Mouse (Mus musculus): ENCODE results near the gene Tor2a. TPM values are rescaled to one million over a fixed set of nuclear protein-coding genes. Genes with fewer than 3 reads are reported as not detected.

The Tor2a gene
- polyA plus RNA-seq, 1 experiment from 2014 or later: 46.6 TPM

GRCm38 (mm10) chr2:32775359-32776074 is 18.5 kb downstream of the Tor2a start, which contains the start of the genes Ttc16 and Ptrh1:
Ttc16 (minus strand) TSS chr2:32775633.
Ptrh1 (plus strand) TSS chr2:32775786.
- H3K4me3 ChIP-seq (ENCODE audit: low read depth, low read length): peak within 1 kb of the TSS; percentile 63
- no peaks in the 10 kb centered on the region; the same call in 1 of the 2 replicates for H3K27me3 ChIP-seq (ENCODE audit: control insufficient read depth, insufficient read depth, low read length)
- ATAC-seq (replicated peaks; ENCODE audit: insufficient number of reproducible peaks, low FRiP score, low TSS enrichment): peak; percentile 94
- H3K4me2 ChIP-seq: peak within 1 kb of the TSS; percentile 93
- H3K4me1 ChIP-seq (ENCODE audit: control insufficient read depth, insufficient read depth, low read length): peaks cover 11% of the 10 kb centered on the region
- WGBS (ENCODE audit: insufficient replicate concordance): under 1% methylated on average over 46 of the region's 46 CpGs
- peak within 1 kb of the TSS; percentile 70 for H3K9ac ChIP-seq (ENCODE audit: low read depth, low read length)
- H3K27ac ChIP-seq (ENCODE audit: low read depth, low read length): peak within 1 kb of the TSS; percentile 75
- no peaks in the 10 kb centered on the region for H3K9me3 ChIP-seq (replicated peaks; ENCODE audit: control insufficient read depth, low read length)
- no peaks in the 10 kb centered on the region for H3K36me3 ChIP-seq (ENCODE audit: control insufficient read depth, insufficient read depth, low read length)

DNA sequence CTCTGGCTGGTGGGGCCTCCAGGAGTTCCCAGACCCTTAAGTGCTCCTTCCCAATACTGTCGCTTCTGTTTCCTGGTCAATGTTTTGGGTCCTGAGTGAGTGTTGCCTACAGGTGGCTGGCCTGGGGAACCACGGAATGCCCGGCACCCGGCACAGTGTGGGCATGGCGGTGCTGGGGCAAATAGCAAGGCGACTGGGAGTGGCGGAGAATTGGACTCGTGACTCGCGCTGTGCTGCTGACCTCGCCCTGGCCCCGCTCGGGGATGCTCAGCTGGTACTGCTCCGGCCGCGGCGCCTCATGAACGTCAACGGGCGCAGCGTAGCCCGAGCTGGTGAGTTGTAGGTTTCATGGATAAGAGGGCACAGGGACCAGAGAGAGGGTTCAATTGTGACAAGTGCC is 19.2 kb downstream of the Tor2a start:
- 26% methylated on average over 22 of the region's 22 CpGs for WGBS (ENCODE audit: insufficient replicate concordance)
- Histone ChIP-seq H3K9ac (ENCODE audit: low read depth, low read length) (peak overlapping the region; percentile 70; the same call in 1 of the 2 replicates), H3K4me3 (ENCODE audit: low read depth, low read length) (peak overlapping the region; percentile 63), H3K9me3 (replicated peaks; ENCODE audit: control insufficient read depth, low read length) (no peaks in the 10 kb centered on the region), H3K36me3 (ENCODE audit: control insufficient read depth, insufficient read depth, low read length) (no peaks in the 10 kb centered on the region), H3K4me2 (peak overlapping the region; percentile 93), H3K4me1 (ENCODE audit: control insufficient read depth, insufficient read depth, low read length) (peaks cover 11% of the 10 kb centered on the region), H3K27ac (ENCODE audit: low read depth, low read length) (no peak overlapping the region), H3K27me3 (ENCODE audit: control insufficient read depth, insufficient read depth, low read length) (no peaks in the 10 kb centered on the region; the same call in 1 of the 2 replicates)
- ATAC-seq (replicated peaks; ENCODE audit: insufficient number of reproducible peaks, low FRiP score, low TSS enrichment): no peak

- ATAC-seq (replicated peaks; ENCODE audit: insufficient number of reproducible peaks, low FRiP score, low TSS enrichment): no peak
- Histone ChIP-seq H3K9me3 (replicated peaks; ENCODE audit: control insufficient read depth, low read length) (no peaks in the 10 kb centered on the region), H3K36me3 (ENCODE audit: control insufficient read depth, insufficient read depth, low read length) (no peaks in the 10 kb centered on the region), H3K4me1 (ENCODE audit: control insufficient read depth, insufficient read depth, low read length) (peaks cover 6% of the 10 kb centered on the region), H3K27me3 (ENCODE audit: control insufficient read depth, insufficient read depth, low read length) (no peaks in the 10 kb centered on the region; the same call in 1 of the 2 replicates), H3K4me3 (ENCODE audit: low read depth, low read length) (no peak overlapping the region), H3K27ac (ENCODE audit: low read depth, low read length) (no peak overlapping the region), H3K4me2 (no peak overlapping the region), H3K9ac (ENCODE audit: low read depth, low read length) (no peak overlapping the region)
- 91% methylated on average over 6 of the region's 6 CpGs for WGBS (ENCODE audit: insufficient replicate concordance)
Observed at GRCm38 (mm10) chr2:32778081-32778480, 21.0 kb downstream of the Tor2a start.

GRCm38 (mm10) chr2:32779131-32779530 is 22.1 kb downstream of the Tor2a start:
- Histone ChIP-seq H3K4me3 (ENCODE audit: low read depth, low read length) (no peak overlapping the region), H3K9ac (ENCODE audit: low read depth, low read length) (no peak overlapping the region), H3K27ac (ENCODE audit: low read depth, low read length) (no peak overlapping the region), H3K4me1 (ENCODE audit: control insufficient read depth, insufficient read depth, low read length) (peaks cover 8% of the 10 kb centered on the region), H3K4me2 (no peak overlapping the region), H3K9me3 (replicated peaks; ENCODE audit: control insufficient read depth, low read length) (no peaks in the 10 kb centered on the region), H3K36me3 (ENCODE audit: control insufficient read depth, insufficient read depth, low read length) (no peaks in the 10 kb centered on the region), H3K27me3 (ENCODE audit: control insufficient read depth, insufficient read depth, low read length) (no peaks in the 10 kb centered on the region)
- WGBS (ENCODE audit: insufficient replicate concordance): 17% methylated on average over 8 of the region's 8 CpGs
- no peak for ATAC-seq (replicated peaks; ENCODE audit: insufficient number of reproducible peaks, low FRiP score, low TSS enrichment)

DNA sequence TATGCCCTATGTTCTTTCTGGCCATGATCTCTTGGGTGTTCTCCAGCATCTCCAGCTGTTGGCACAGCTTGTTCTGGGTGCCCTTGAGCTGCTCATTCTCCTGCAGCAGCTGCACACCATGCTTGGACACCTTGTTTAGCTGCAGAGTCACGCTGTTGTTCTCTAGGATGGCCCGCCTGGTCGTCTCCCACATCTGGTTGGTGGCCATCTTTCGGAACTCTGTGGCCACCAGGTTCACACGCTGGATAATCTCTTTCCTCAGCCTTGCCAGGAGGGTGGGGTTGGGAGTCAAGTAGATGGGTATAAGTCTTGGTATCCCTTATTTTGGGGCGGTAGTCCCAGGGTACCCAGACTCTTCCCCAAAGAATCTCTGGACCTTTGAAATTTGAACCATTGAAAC is 22.7 kb downstream of the Tor2a start:
- no peak overlapping the region for H3K9ac ChIP-seq (ENCODE audit: low read depth, low read length)
- no peak overlapping the region for H3K4me2 ChIP-seq
- 85% methylated on average over 6 of the region's 6 CpGs for WGBS (ENCODE audit: insufficient replicate concordance)
- no peak overlapping the region for H3K27ac ChIP-seq (ENCODE audit: low read depth, low read length)
- no peak overlapping the region for H3K4me3 ChIP-seq (ENCODE audit: low read depth, low read length)
- peaks cover 9% of the 10 kb centered on the region for H3K4me1 ChIP-seq (ENCODE audit: control insufficient read depth, insufficient read depth, low read length)
- no peaks in the 10 kb centered on the region for H3K27me3 ChIP-seq (ENCODE audit: control insufficient read depth, insufficient read depth, low read length)
- ATAC-seq (replicated peaks; ENCODE audit: insufficient number of reproducible peaks, low FRiP score, low TSS enrichment): no peak
- no peaks in the 10 kb centered on the region for H3K9me3 ChIP-seq (replicated peaks; ENCODE audit: control insufficient read depth, low read length)
- no peaks in the 10 kb centered on the region for H3K36me3 ChIP-seq (ENCODE audit: control insufficient read depth, insufficient read depth, low read length)

DNA sequence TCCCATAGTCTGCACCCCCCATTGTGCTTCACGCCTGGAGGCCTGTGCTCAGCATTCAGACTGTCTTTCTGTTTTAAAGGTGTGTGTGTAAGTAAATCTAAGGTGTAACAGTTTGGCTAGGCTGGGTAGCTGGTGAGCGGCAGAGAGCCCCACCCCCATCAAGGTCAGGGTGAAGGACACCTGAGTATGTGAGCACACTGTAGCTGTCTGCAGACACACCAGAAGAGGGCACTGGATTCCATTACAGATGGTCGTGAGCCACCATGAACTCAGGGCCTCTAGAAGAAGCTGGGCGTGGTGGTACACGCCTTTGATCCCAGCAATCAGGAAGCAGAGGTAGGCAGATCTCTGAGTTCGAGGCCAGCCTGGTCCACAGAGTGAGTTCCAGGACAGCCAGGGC is 24.7 kb downstream of the Tor2a start:
- Histone ChIP-seq H3K4me2 (no peak overlapping the region), H3K27ac (ENCODE audit: low read depth, low read length) (no peak overlapping the region), H3K4me1 (ENCODE audit: control insufficient read depth, insufficient read depth, low read length) (peaks cover 3% of the 10 kb centered on the region; the same call in 1 of the 2 replicates), H3K9ac (ENCODE audit: low read depth, low read length) (no peak overlapping the region), H3K4me3 (ENCODE audit: low read depth, low read length) (no peak overlapping the region), H3K36me3 (ENCODE audit: control insufficient read depth, insufficient read depth, low read length) (no peaks in the 10 kb centered on the region), H3K9me3 (replicated peaks; ENCODE audit: control insufficient read depth, low read length) (no peaks in the 10 kb centered on the region), H3K27me3 (ENCODE audit: control insufficient read depth, insufficient read depth, low read length) (no peaks in the 10 kb centered on the region)
- no peak for ATAC-seq (replicated peaks; ENCODE audit: insufficient number of reproducible peaks, low FRiP score, low TSS enrichment)
- WGBS (ENCODE audit: insufficient replicate concordance): 72% methylated on average over 6 of the region's 6 CpGs

DNA sequence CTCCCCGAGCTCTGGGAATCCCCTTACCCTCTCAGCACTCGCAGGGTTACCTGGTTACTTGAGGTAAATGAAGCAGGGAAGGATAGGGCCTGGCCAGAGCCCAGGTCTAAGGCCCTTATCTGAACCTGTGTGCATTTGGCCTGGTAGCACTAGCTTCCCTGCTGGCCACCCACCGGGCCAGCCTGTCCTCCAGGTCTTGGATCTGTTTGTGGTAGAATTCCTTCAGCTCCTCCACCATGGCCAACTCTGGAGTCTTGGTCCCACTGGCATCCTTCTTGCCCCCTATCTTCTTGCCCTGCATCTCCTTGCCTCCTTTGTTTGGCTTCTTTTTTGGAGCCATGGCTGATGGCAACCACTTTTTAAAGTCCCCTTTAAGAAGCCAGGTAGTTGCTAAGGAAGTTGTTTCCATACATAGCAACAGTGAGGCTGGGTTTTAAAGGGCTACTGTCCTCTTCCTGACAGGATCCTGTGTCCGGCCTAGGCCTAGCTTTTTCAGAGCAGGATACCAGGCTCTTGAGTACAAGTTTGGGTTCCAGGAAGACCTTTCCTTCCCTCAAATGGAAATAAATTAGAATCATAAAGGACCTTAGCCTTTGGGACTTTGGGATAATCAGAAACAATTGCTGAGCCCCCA is 27.1 kb downstream of the Tor2a start, which contains the start of gene Cfap157:
Gene Cfap157 (minus strand): TSS at position 381 of the 634 bp plus-strand sequence.
- WGBS (ENCODE audit: insufficient replicate concordance): 46% methylated on average over 4 of the region's 4 CpGs
- H3K4me1 ChIP-seq (ENCODE audit: control insufficient read depth, insufficient read depth, low read length): peaks cover 6% of the 10 kb centered on the region; the same call in 1 of the 2 replicates
- no peaks in the 10 kb centered on the region for H3K27me3 ChIP-seq (ENCODE audit: control insufficient read depth, insufficient read depth, low read length)
- H3K4me3 ChIP-seq (ENCODE audit: low read depth, low read length): no peak within 1 kb of the TSS
- H3K9ac ChIP-seq (ENCODE audit: low read depth, low read length): no peak within 1 kb of the TSS
- H3K36me3 ChIP-seq (ENCODE audit: control insufficient read depth, insufficient read depth, low read length): no peaks in the 10 kb centered on the region
- H3K27ac ChIP-seq (ENCODE audit: low read depth, low read length): no peak within 1 kb of the TSS
- H3K4me2 ChIP-seq: peak within 1 kb of the TSS; percentile 35; the same call in 1 of the 2 replicates
- no peaks in the 10 kb centered on the region for H3K9me3 ChIP-seq (replicated peaks; ENCODE audit: control insufficient read depth, low read length)
- no peak for ATAC-seq (replicated peaks; ENCODE audit: insufficient number of reproducible peaks, low FRiP score, low TSS enrichment)

DNA sequence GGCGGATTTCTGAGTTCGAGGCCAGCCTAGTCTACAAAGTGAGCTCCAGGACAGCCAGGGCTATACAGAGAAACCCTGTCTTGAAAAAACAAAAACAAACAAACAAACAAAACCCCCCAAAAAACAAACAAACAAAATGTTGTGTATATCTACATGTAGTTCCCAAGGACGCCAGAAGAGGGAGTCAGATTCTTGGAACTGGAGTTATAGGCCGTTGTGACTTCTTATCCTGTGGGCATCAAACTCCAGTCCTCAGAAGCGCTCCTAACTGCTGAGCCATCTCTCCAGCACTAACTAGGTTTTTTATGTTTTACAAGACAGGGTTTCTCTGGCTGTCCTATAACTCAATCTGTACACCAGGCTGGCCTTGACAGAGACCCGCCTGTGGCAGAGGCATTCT is 30.1 kb downstream of the Tor2a start:
- 48% methylated on average over 5 of the region's 6 CpGs for WGBS (ENCODE audit: insufficient replicate concordance)
- Histone ChIP-seq H3K4me2 (no peak overlapping the region), H3K36me3 (ENCODE audit: control insufficient read depth, insufficient read depth, low read length) (no peaks in the 10 kb centered on the region), H3K27me3 (ENCODE audit: control insufficient read depth, insufficient read depth, low read length) (no peaks in the 10 kb centered on the region), H3K9me3 (replicated peaks; ENCODE audit: control insufficient read depth, low read length) (no peaks in the 10 kb centered on the region), H3K9ac (ENCODE audit: low read depth, low read length) (no peak overlapping the region), H3K4me3 (ENCODE audit: low read depth, low read length) (no peak overlapping the region), H3K27ac (ENCODE audit: low read depth, low read length) (no peak overlapping the region), H3K4me1 (ENCODE audit: control insufficient read depth, insufficient read depth, low read length) (peaks cover 6% of the 10 kb centered on the region; the same call in 1 of the 2 replicates)
- no peak for ATAC-seq (replicated peaks; ENCODE audit: insufficient number of reproducible peaks, low FRiP score, low TSS enrichment)
